Mouse (Mus musculus) testis, adult 2 months (tissue): ENCODE results near the gene Nt5dc2. TPM values are rescaled to one million over a fixed set of nuclear protein-coding genes. Genes with fewer than 3 reads are reported as not detected.
A peak's percentile ranks its signal among the peaks of the same experiment; 100 is the strongest.

Source experiments
- H3K27ac ChIP-seq: fragments of 200-500 bp; 2 replicates; pipeline ENCODE4 v1.5.1; 2012; ENCODE audit warnings: low read depth, low read length; ENCODE audit not compliant: control insufficient read depth, insufficient read depth
- H3K27me3 ChIP-seq: fragments of 200-500 bp; 2 replicates; pipeline ENCODE4 v1.6.1; 2012; ENCODE audit warnings: mild to moderate bottlenecking, low read length, moderate library complexity; ENCODE audit not compliant: control insufficient read depth, insufficient read depth
- H3K36me3 ChIP-seq: fragments of 200-500 bp; 2 replicates; pipeline ENCODE4 v1.6.1; 2012; ENCODE audit warnings: mild to moderate bottlenecking, low read length; ENCODE audit not compliant: control insufficient read depth, insufficient read depth
- H3K4me1 ChIP-seq: fragments of 200-500 bp; 2 replicates; pipeline ENCODE4 v1.6.1; 2012; ENCODE audit warnings: low read length; ENCODE audit not compliant: control insufficient read depth, insufficient read depth
- H3K4me3 ChIP-seq: fragments of 200-500 bp; 2 replicates; pipeline ENCODE4 v1.5.1; 2012; ENCODE audit warnings: low read depth, mild to moderate bottlenecking, low read length, moderate library complexity, mixed read lengths; ENCODE audit not compliant: control insufficient read depth
- CTCF ChIP-seq: fragments of 200-500 bp; IDR thresholded peaks from 2 replicates; pipeline ENCODE4 v1.5.1; 2012; ENCODE audit warnings: low read depth, mild to moderate bottlenecking, inconsistent platforms, low read length, moderate library complexity; ENCODE audit not compliant: control insufficient read depth, insufficient read depth, insufficient replicate concordance
- POLR2A ChIP-seq: fragments of 200-500 bp; IDR thresholded peaks from 2 replicates; pipeline ENCODE4 v1.6.1; 2012; ENCODE audit warnings: low read depth, mild to moderate bottlenecking, inconsistent platforms, low read length, moderate library complexity; ENCODE audit not compliant: control insufficient read depth
- polyA plus RNA-seq: library from polyadenylated mRNA; depleted of rRNA; stranded (reverse); fragments of >200 nt; gene quantifications from 2 replicates; pipeline ENCODE4 v1.2.3, GENCODE M21; 2012; rRNA removed

Gene Nt5dc2
- polyA plus RNA-seq, result 24.4 and 27.4 TPM in 2 replicates

DNA sequence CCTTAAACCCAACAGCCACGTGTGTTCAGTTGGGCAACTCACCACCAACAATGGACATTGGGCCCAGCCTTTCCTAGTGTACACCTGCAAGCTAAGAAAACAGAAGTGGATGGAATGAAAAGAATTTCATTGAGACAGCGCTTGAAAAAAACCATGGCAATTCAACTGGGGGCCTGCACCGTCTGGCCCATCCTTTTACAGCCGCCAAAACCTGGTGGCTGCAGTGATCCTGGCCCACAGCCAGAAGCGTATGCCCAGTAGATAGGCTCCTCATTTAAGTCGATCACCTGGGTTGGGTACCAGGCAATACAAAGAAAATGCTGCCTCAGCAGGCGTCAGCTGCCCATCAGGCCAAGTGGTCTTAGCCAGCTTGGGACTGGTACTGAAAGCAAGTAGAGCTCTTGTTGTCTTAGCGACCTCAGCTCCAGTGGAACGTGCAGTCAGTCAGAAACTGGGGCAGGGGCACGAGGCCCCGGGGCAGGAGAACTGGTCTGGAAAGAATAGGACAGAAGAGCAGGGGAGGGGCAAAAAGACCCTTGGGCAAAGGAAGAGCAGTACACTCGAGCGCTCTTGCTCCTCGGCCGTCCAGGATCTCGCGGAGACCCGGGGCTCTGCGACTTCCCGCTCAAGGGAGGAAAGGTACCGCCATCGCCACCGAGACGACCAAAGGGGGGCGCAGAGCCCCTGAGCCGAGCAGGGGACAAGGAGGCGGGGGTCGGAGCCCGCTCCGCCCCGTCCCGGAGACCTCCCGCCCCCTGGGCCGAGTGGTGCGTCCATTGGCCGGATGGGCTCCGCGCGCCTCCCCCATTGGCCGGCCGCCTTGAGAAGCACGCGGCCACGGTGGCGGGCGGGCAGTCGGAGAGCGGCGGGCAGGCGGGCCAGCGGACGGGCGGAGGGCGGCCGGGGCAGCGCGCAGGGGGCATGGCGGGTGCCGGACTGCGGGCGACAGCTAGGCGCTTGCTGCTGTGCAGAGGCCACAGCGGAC is at the start of gene Nt5dc2:
Gene Nt5dc2, plus strand, starts transcription at position 818 of the 985 bp plus-strand sequence.
- Histone ChIP-seq H3K4me3 (peak within 1 kb of the TSS; percentile 86), H3K27me3 (no peaks in the 10 kb centered on the region), H3K36me3 (no peaks in the 10 kb centered on the region), H3K27ac (no peak within 1 kb of the TSS), H3K4me1 (peaks cover 32% of the 10 kb centered on the region)
- TF ChIP-seq CTCF (no peak), POLR2A (no peak)

DNA sequence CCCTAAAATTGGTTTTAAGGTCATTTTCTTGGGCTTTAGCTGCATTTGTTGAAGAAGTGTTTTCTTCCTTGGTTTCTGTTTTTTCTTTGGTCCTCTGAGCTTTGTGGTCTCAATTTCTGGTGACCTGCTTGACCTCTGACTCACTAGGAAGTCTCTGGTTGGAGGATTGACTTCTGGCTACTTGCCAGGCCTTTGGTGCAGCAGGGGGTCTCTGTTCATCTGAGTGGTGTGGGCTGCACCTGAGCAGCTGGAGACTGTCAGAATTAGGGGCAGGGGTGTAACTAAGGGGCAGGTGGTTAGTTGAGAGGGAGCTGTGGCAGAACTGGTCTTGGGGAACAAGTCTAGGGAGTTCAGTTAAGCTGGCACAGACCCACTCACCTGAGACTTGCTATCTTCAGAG is 49.7 kb upstream of the Nt5dc2 start:
- TF ChIP-seq POLR2A, result no peak
- TF ChIP-seq CTCF, result no peak
- Histone ChIP-seq H3K4me3 (no peak overlapping the region), H3K27me3 (no peaks in the 10 kb centered on the region), H3K36me3 (peaks cover 4% of the 10 kb centered on the region), H3K27ac (no peak overlapping the region), H3K4me1 (no peaks in the 10 kb centered on the region)

DNA sequence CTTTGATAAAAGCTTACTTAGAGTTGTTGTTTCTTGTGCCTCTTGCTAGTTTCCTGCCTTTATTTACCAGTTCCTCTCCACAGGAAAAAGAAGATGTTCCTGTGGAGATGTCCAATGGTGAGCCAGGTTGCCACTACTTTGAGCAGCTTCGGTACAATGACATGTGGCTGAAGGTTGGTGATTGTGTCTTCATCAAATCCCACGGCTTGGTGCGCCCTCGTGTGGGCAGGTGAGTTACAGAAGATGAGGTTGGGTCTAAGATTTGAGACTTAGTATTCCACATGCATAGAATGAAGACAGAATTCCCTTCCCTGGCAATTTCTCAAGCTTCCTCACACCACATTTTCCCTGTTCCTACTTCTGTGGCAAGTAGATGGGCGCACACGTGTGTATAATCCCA is 43.4 kb upstream of the Nt5dc2 start:
- TF ChIP-seq POLR2A (no peak), CTCF (no peak)
- no peak overlapping the region for H3K4me3 ChIP-seq
- no peak overlapping the region for H3K27ac ChIP-seq
- H3K27me3 ChIP-seq, result no peaks in the 10 kb centered on the region
- peaks cover 5% of the 10 kb centered on the region for H3K36me3 ChIP-seq
- H3K4me1 ChIP-seq, result no peaks in the 10 kb centered on the region

DNA sequence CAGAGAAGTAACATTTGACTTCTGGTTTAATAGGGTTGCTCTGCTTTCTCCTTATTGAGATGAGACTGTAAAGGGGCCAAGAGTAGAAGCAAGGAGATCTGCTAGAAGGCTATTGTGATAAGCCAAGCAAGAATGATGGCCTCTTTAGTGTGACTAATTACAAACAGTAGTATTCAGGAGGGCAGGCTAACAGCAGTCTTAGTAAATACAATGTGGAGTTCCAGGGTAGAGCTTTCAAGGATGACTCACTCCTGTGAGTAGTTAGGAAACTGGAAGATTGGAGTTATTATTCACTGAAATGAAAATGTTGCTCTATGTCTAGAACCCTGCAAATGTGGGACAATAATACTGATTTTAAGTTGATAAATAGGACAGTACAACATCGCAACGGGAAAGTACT is 42.3 kb upstream of the Nt5dc2 start:
- H3K36me3 ChIP-seq, result peaks cover 5% of the 10 kb centered on the region
- H3K4me1 ChIP-seq, result no peaks in the 10 kb centered on the region
- H3K27ac ChIP-seq, result no peak overlapping the region
- H3K27me3 ChIP-seq, result no peaks in the 10 kb centered on the region
- no peak overlapping the region for H3K4me3 ChIP-seq
- TF ChIP-seq POLR2A (no peak), CTCF (no peak)

DNA sequence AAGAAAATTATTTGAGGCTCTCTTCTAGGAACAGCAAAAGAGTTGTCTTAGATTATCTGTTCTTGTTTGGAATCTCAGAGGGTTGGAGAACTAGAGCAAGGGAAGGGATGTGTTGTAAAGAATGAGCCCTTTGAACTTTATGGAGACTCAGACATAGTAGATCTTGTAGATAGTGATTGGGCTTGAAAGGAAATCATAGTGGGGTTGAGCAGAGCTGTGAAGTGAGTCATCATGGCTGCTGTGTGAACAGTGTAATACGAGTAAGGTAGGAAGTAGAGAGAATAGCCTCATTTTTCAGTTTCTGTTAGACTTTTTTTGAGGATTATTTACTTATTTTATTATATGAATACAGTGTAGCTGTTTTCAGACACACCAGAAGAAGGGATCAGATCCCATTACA is 40.9 kb upstream of the Nt5dc2 start:
- Histone ChIP-seq H3K4me3 (no peak overlapping the region), H3K27me3 (no peaks in the 10 kb centered on the region), H3K4me1 (no peaks in the 10 kb centered on the region), H3K27ac (no peak overlapping the region), H3K36me3 (peaks cover 3% of the 10 kb centered on the region)
- TF ChIP-seq CTCF (no peak), POLR2A (no peak)

DNA sequence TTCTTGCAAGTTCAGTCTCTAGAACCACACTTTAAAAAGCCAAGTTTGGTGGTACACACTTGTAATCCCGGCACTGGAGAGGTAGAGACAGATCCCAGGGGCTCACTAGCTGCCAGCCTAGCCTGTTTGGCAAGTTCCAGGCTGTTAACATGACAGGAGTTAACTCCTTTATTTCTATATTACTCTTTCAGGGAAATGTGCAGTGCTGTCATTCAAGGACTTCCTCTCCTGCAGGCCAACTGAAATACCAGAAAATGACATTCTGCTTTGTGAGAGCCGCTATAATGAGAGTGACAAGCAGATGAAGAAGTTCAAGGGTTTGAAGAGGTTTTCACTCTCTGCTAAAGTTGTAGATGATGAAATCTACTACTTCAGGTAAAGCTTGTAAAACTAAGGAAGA is 25.7 kb upstream of the Nt5dc2 start:
- Histone ChIP-seq H3K4me1 (no peaks in the 10 kb centered on the region), H3K4me3 (no peak overlapping the region; the same call in 1 of the 2 replicates), H3K27ac (no peak overlapping the region), H3K27me3 (no peaks in the 10 kb centered on the region), H3K36me3 (peaks cover 4% of the 10 kb centered on the region; the same call in 1 of the 2 replicates)
- no peak for TF ChIP-seq CTCF
- TF ChIP-seq POLR2A, result no peak

DNA sequence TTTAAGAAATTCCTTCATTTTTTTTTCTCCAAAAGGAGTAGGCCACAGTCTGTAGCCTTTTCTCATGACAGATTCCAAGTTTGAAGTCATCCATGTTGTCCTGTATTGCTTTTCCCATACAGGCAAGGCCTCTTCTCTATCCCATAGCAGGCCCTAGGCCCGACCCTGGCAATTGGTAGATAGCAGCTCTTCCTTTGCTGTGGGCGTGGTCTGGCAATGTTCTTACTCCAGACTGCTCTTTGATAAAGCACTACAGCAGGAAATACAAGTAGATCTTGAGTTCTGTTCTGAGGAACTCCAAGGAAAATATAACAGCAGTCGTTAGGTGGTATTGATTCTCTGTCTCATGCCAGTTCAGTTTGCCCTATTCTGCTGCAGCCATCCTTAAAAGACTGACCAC is 20.2 kb upstream of the Nt5dc2 start:
- peaks cover 8% of the 10 kb centered on the region for H3K36me3 ChIP-seq
- H3K4me1 ChIP-seq, result no peaks in the 10 kb centered on the region
- TF ChIP-seq CTCF (no peak), POLR2A (no peak)
- no peak overlapping the region for H3K4me3 ChIP-seq
- H3K27me3 ChIP-seq, result no peaks in the 10 kb centered on the region
- no peak overlapping the region for H3K27ac ChIP-seq
